Mouse (Mus musculus) intestine, embryonic 16.5 days (tissue): Measurements from ENCODE around the gene Tctex1d2. TPM values are rescaled to one million over a fixed set of nuclear protein-coding genes. Genes with fewer than 3 reads are reported as not detected.

Source experiments
- ATAC-seq: fragments of 200-750 bp; cut with Nextera tagmentation; 2 replicates; pipeline ENCODE4 v1.8.0; 2017; ENCODE audit warnings: moderate TSS enrichment, moderate library complexity
- H3K27ac ChIP-seq: fragments of 300-500 bp; sonication (generic); 2 replicates; pipeline ENCODE4 v1.5.1; 2014; ENCODE audit warnings: mild to moderate bottlenecking, low read length
- H3K27me3 ChIP-seq: fragments of 300-500 bp; sonication (generic); replicated peaks from 2 replicates; pipeline ENCODE4 v1.6.1; 2014; ENCODE audit warnings: low read length, control low read depth, mixed read lengths; ENCODE audit not compliant: control insufficient read depth, insufficient read depth
- H3K36me3 ChIP-seq: fragments of 300-500 bp; sonication (generic); 2 replicates; pipeline ENCODE4 v1.6.1; 2014; ENCODE audit warnings: low read length, control low read depth; ENCODE audit not compliant: control insufficient read depth, insufficient read depth
- H3K4me1 ChIP-seq: fragments of 300-500 bp; sonication (generic); 2 replicates; pipeline ENCODE4 v1.6.1; 2014; ENCODE audit warnings: low read length, control low read depth, mixed read lengths; ENCODE audit not compliant: control insufficient read depth, insufficient read depth
- H3K4me2 ChIP-seq: fragments of 300-500 bp; sonication (generic); 2 replicates; pipeline ENCODE4 v1.6.1; 2014; ENCODE audit warnings: low read depth, low read length, control low read depth
- H3K4me3 ChIP-seq: fragments of 300-500 bp; sonication (generic); 2 replicates; pipeline ENCODE4 v1.5.1; 2014; ENCODE audit warnings: mild to moderate bottlenecking, low read length
- H3K9ac ChIP-seq: fragments of 300-500 bp; sonication (generic); 2 replicates; pipeline ENCODE4 v1.6.1; 2014; ENCODE audit warnings: low read depth, low read length
- H3K9me3 ChIP-seq: fragments of 300-500 bp; sonication (generic); 2 replicates; pipeline ENCODE4 v1.6.1; 2016; ENCODE audit warnings: low read length, control low read depth; ENCODE audit not compliant: control insufficient read depth
- WGBS: fragments of 180-500 bp; shearing (Covaris S2); extraction: QIAGEN DNeasy Blood & Tissue Kit; methylation state at CpG from one replicate; pipeline ENCODE4 v1.1.7; 2014; 5-methylcytosine and 5-hydroxymethylcytosine counted together
- polyA plus RNA-seq: library from polyadenylated mRNA; unstranded; fragments of >200 nt; fragmentation: Nextera tagmentation; extraction: Ambion mirVana; gene quantifications from 2 replicates; pipeline ENCODE4 v1.2.1, GENCODE M21; 2015

Tctex1d2 gene
- polyA plus RNA-seq, 1 experiment from 2014 or later, result 32.5 TPM

GRCm38 (mm10) chr16:32472276-32473015, 52.9 kb downstream of the Tctex1d2 start:
- H3K9ac ChIP-seq, result no peak overlapping the region
- H3K4me2 ChIP-seq, result no peak overlapping the region
- 0 out of 2 replicates have a peak overlapping the region, but pooled peaks have one; percentile 5 for H3K27ac ChIP-seq
- H3K9me3 ChIP-seq, result no peaks in the 10 kb centered on the region
- H3K4me3 ChIP-seq, result no peak overlapping the region
- H3K27me3 ChIP-seq, result no peaks in the 10 kb centered on the region
- H3K4me1 ChIP-seq, result no peaks in the 10 kb centered on the region
- no peak for ATAC-seq
- 74% methylated on average over 7 of the region's 7 CpGs for WGBS
- peaks cover 7% of the 10 kb centered on the region for H3K36me3 ChIP-seq

DNA sequence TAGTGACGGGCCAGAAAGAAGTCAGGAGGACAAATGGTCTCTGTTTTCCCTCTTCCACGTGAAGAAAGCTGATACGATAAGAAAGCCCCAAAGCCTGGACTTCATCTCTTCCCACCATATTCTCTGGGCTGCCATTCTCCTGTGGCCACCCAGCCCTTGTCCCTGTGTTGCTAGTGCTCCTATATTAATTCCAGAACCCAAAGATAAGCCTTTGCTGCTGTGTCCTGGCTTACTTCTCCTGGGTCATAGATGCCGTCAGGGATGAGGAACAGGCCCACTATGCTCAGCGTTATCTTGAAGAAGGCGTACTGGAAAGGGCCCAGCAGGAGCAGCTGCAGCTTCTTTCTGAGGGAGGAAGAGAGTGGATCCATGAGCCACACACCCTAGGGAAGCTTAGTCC, 57.8 kb downstream of the Tctex1d2 start:
- Histone ChIP-seq H3K9me3 (no peaks in the 10 kb centered on the region), H3K27me3 (no peaks in the 10 kb centered on the region), H3K36me3 (no peaks in the 10 kb centered on the region), H3K27ac (no peak overlapping the region), H3K4me2 (no peak overlapping the region), H3K4me3 (no peak overlapping the region), H3K4me1 (no peaks in the 10 kb centered on the region), H3K9ac (no peak overlapping the region)
- ATAC-seq, result no peak
- 78% methylated on average over 6 of the region's 6 CpGs for WGBS

Other genes with a start within 250 kb of the Tctex1d2 start
- gene Bex6, start 239.9 kb upstream of the Tctex1d2 start, polyA plus RNA-seq, result not detected in 2 replicates
- gene Fbxo45, start 172.5 kb upstream of the Tctex1d2 start, polyA plus RNA-seq, result 2.6 and 2.7 TPM in 2 replicates
- gene Wdr53, start 172.5 kb upstream of the Tctex1d2 start, polyA plus RNA-seq, result 17.2 and 17.6 TPM in 2 replicates
- not detected in 2 replicates for gene Smco1, start 148.2 kb upstream of the Tctex1d2 start, polyA plus RNA-seq
- gene Rnf168, start 142.2 kb upstream of the Tctex1d2 start, polyA plus RNA-seq, result 14.4 and 16.8 TPM in 2 replicates
- 13.6 and 14.7 TPM in 2 replicates for gene Ubxn7, start 87.4 kb upstream of the Tctex1d2 start, polyA plus RNA-seq
- gene Tm4sf19, start 19.2 kb upstream of the Tctex1d2 start, polyA plus RNA-seq, result not detected in 2 replicates
- 79.9 and 83.0 TPM in 2 replicates for gene Pcyt1a, start 11.2 kb downstream of the Tctex1d2 start, polyA plus RNA-seq
- 157 and 177 TPM in 2 replicates for gene Slc51a, start 68.2 kb downstream of the Tctex1d2 start, polyA plus RNA-seq
- 2.1 and 3.0 TPM in 2 replicates for gene Zdhhc19, start 76.6 kb downstream of the Tctex1d2 start, polyA plus RNA-seq
- gene Tfrc, start 189.2 kb downstream of the Tctex1d2 start, polyA plus RNA-seq, result 56.4 and 64.9 TPM in 2 replicates
- 7.5 and 7.7 TPM in 2 replicates for gene Tnk2, start 224.2 kb downstream of the Tctex1d2 start, polyA plus RNA-seq